Mouse (Mus musculus) bone marrow, adult 2 months (tissue): Measurements from ENCODE around the gene Dtnb. TPM values are rescaled to one million over a fixed set of nuclear protein-coding genes. Genes with fewer than 3 reads are reported as not detected.

Source experiments
- H3K27ac ChIP-seq: fragments of 200-500 bp; 2 replicates; pipeline ENCODE4 v1.5.1; 2012; ENCODE audit warnings: low read depth, mild to moderate bottlenecking, control low read depth, inconsistent platforms, low read length; ENCODE audit not compliant: control insufficient read depth, poor library complexity, insufficient read depth
- H3K4me1 ChIP-seq: fragments of 200-500 bp; 2 replicates; pipeline ENCODE4 v1.6.1; 2011; ENCODE audit warnings: low read length; ENCODE audit not compliant: control insufficient read depth, insufficient read depth
- H3K4me3 ChIP-seq: fragments of 200-500 bp; replicated peaks from 2 replicates; pipeline ENCODE3; 2011; ENCODE audit warnings: mild to moderate bottlenecking, low read depth, low read length, control low read depth; ENCODE audit not compliant: control insufficient read depth
- CTCF ChIP-seq: fragments of 200-500 bp; IDR thresholded peaks from 2 replicates; pipeline ENCODE4 v1.5.1; 2011; ENCODE audit warnings: low read length, control low read depth; ENCODE audit not compliant: control insufficient read depth, insufficient read depth
- POLR2A ChIP-seq: fragments of 200-500 bp; IDR thresholded peaks from 2 replicates; pipeline ENCODE4 v1.6.1; 2011; ENCODE audit warnings: low read depth, mild to moderate bottlenecking, control low read depth, low read length, borderline replicate concordance; ENCODE audit not compliant: control insufficient read depth
- WGBS: fragments of 180-500 bp; shearing (Covaris S2); methylation state at CpG from one replicate; pipeline ENCODE4 v1.1.7; 2018; 5-methylcytosine and 5-hydroxymethylcytosine counted together
- polyA plus RNA-seq: library from polyadenylated mRNA; stranded (reverse); fragments of >200 nt; gene quantifications from 2 replicates; pipeline ENCODE4 v1.2.4, GENCODE M21; 2011; ENCODE audit warnings: low replicate concordance; ENCODE audit not compliant: missing spikeins, insufficient read depth, insufficient read length

Dtnb gene
- polyA plus RNA-seq, 1 experiment = 34.6 TPM

GRCm38 (mm10) chr12:3618144-3619020 lies 46.2 kb downstream of the Dtnb start:
- WGBS = 75% methylated on average over 7 of the region's 7 CpGs
- H3K4me1 ChIP-seq = no peaks in the 10 kb centered on the region
- H3K27ac ChIP-seq = no peak overlapping the region
- no peak for TF ChIP-seq CTCF
- no peak for TF ChIP-seq POLR2A
- H3K4me3 ChIP-seq = no peak overlapping the region

DNA sequence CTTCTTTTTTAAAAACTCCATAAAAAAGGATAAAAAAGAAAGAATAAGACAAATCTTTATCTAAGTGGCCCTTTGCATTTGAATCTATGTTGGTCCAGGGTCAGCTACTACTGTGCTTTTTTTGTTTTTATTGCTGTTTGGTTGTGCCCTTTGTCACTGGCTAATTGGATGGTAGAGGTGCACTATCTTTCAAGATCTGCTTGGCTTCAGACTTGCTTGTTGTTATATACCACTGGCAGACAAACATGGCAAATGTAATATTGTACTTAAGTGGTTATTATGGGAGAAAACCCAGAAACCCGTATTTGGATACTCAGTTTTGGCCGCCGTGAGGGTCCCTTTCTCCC lies 46.8 kb downstream of the Dtnb start:
- H3K4me1 ChIP-seq = no peaks in the 10 kb centered on the region
- H3K27ac ChIP-seq = no peak overlapping the region
- WGBS = 93% methylated on average over 3 of the region's 3 CpGs
- TF ChIP-seq CTCF = no peak
- TF ChIP-seq POLR2A = no peak
- no peak overlapping the region for H3K4me3 ChIP-seq

DNA sequence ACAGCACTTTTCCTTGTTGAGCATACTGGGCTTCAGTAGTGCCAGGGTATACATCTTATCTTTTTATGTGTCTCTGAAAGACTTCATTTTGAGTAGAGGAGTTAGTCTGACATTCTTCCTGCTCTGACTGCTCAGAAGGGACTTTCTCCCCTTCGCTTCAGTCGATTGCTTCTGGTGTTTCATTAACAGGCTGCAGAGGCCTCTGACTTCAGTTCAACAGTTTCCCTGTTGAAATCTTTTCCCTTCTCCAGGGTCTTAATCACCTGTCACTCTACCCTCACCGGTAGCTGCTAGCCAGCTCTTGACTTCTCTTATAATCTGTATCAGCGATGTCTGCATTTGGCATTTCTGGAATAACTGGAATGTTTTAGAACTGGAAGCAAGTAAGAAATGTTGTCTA lies 54.7 kb downstream of the Dtnb start:
- 88% methylated on average over 4 of the region's 4 CpGs for WGBS
- Histone ChIP-seq H3K27ac (no peak overlapping the region), H3K4me1 (no peaks in the 10 kb centered on the region), H3K4me3 (no peak overlapping the region)
- TF ChIP-seq POLR2A (no peak), CTCF (no peak)

DNA sequence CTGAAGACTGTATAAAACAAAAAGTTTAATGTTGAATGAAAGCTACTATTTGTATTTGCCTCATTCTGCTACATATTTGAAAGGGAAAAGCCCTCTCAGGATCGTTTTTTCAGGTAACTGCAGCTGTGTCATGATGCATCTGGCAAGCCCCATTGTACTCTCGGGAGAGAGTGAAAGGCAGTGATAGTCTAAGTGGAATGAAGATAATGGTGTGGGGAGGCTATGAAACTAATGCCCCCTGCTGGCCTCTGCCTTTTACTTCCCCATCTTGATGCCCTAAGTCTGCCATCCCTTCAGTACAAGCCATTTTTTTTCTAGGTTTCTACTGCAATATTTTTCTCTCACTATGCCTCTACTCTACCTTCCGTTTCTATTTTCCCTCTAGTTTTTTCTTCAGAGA lies 69.8 kb downstream of the Dtnb start:
- Histone ChIP-seq H3K27ac (no peak overlapping the region), H3K4me3 (no peak overlapping the region), H3K4me1 (no peaks in the 10 kb centered on the region; the same call in 1 of the 2 replicates)
- WGBS = 42% methylated on average over 3 of the region's 3 CpGs
- TF ChIP-seq CTCF (0 out of 2 replicates have a peak, but pooled peaks have one; percentile 21), POLR2A (no peak)

GRCm38 (mm10) chr12:3656799-3657198 lies 84.6 kb downstream of the Dtnb start:
- TF ChIP-seq POLR2A (no peak), CTCF (no peak)
- H3K27ac ChIP-seq = no peak overlapping the region
- H3K4me3 ChIP-seq = no peak overlapping the region
- 64% methylated on average over 7 of the region's 7 CpGs for WGBS
- H3K4me1 ChIP-seq = peaks cover 1% of the 10 kb centered on the region; the same call in 1 of the 2 replicates

GRCm38 (mm10) chr12:3657234-3657633 lies 85.1 kb downstream of the Dtnb start:
- Histone ChIP-seq H3K4me3 (no peak overlapping the region), H3K27ac (no peak overlapping the region), H3K4me1 (peaks cover 1% of the 10 kb centered on the region; the same call in 1 of the 2 replicates)
- no peak for TF ChIP-seq POLR2A
- TF ChIP-seq CTCF = no peak
- WGBS = 33% methylated on average over 4 of the region's 4 CpGs

DNA sequence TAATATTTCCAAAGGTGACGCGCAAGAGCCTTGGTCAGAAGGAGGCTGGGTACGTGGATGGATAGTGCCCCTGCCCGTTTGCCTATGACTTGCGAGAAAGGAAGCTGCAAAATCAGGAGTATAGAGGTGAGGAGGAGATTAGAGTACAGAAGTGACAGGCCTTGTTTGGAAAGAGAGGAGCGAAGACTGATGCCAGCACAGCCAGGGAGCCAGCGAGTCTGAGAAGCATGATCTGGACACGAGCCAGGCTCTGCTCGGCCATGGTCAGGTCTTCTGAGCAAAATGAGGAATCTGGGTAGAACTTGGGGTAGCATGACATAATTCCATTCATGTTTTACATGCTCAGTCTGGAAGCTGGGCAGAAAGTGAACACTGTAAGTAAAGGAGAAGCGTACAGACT lies 85.6 kb downstream of the Dtnb start:
- no peak for TF ChIP-seq CTCF
- no peak for TF ChIP-seq POLR2A
- H3K4me3 ChIP-seq = no peak overlapping the region
- no peak overlapping the region for H3K27ac ChIP-seq
- H3K4me1 ChIP-seq = peaks cover 1% of the 10 kb centered on the region; the same call in 1 of the 2 replicates
- 72% methylated on average over 10 of the region's 10 CpGs for WGBS

DNA sequence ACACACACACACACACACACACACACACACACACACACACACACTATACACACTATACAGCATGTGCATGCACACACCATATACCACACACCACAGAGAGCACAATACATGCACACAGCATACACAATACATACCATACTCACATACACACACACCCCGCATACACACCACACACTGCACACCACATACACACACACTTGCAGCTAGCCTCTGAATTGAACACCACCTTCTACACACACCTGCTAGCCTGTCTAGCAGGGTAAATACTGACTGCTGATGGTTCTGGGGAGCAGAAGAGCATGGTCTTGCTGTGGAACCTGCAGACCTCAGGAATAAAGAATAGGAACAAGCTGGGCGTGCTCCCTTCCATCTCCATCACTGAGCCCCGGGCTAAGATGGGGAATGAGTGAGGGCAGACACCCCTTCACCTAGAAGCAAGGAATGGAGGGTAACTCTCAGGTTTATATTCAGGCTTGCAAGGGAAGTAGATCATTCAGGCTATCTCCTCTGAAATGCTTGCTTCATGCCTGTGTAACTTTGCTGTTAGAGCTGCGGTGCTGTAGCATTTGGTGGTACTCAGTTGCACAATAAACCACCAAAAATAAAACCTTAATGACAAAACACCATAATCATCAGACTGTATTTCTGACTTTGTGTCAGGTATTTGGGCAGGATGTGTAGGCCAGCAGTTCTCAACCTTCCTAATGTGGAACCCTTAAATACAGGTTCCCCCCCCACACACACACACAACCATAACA lies 87.6 kb downstream of the Dtnb start:
- Histone ChIP-seq H3K4me1 (peaks cover 1% of the 10 kb centered on the region; the same call in 1 of the 2 replicates), H3K4me3 (no peak overlapping the region), H3K27ac (no peak overlapping the region)
- WGBS = 71% methylated on average over 4 of the region's 4 CpGs
- TF ChIP-seq CTCF (no peak), POLR2A (no peak)
